Mouse (Mus musculus): ENCODE data around the gene Kdm5a.

GRCm38 (mm10) chr6:120390054-120390453, 26.1 kb downstream of the Kdm5a start:
- no peak for TF ChIP-seq CTCF (IDR thresholded peaks at IDR 0.05; ENCODE audit: low read depth)
- TF ChIP-seq EP300 (IDR thresholded peaks at IDR 0.05; ENCODE audit: low read depth) = no peak

Data from liver, embryonic 14.5 days (tissue).